Mouse (Mus musculus): Measurements from ENCODE around the gene Slc35b3.

Slc35b3 gene

DNA sequence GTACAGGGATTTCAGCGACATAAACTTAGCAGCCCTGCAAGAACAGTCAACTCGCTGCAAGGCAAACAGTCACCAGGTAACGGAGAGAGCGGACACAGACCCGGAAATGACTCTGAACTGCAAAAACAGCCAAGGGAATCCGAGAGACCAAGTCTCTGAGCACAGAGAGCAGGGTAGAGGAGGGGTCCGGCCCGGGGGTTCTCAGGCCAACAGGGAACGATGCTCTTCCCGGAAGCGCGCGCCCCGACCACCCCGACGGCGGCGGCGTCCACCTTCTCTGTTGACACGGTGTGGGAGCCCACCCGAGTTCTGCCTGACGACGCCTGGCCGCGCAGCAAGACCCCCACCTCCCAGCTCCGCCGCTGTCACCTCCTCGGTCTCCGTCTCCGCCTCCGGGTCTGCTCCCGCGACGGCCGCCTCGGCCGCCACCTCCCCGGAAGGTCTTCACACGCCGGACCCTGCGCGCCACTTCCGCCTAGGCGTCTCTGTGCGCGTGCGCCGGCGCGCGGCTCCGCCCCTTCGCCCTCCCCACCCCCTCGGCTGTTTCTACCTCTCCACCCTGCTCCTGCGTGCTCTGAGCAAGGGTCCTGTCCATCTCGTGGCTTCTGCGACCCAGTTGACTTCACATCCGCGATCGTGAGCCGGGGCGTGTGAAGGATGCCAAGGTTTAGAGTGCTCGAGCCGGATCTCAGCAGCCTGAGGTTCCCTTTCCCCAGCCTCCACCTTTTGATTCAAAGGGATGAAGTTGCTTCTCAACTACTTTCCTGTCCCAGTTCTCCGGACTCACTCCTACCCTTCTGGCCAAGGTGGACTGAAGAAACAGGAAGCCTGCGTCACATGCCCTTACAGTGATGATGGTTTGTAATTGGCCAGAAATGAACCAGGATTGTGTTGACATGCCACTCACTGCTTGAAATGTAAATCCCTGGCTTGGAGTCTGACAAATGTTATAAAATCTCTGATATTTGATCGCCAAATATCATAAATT lies at the start of gene Slc35b3:
Slc35b3 (minus strand) TSS at position 813 of the 988 bp plus-strand sequence.
- peak; percentile 69 for DNase-seq (ENCODE audit: low spot score)

DNA sequence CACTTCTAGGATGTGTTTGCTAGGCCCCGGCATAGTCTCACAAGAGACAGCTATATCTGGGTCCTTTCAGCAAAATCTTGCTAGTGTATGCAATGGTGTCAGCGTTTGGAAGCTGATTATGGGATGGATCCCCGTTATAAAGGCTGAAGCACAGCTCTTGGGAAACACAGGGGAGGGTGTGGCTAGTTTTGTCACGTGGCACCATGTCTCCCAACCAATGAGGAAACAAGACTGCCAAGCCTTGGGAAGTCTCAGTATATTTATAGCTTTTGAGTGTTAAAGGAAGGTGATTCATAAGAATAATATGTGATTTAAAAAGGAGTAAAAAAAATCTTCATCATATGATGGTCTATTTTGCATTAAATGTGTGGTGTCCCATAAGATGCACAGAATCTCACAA lies 49.6 kb upstream of the Slc35b3 start:
- DNase-seq (ENCODE audit: low spot score) = no peak

DNA sequence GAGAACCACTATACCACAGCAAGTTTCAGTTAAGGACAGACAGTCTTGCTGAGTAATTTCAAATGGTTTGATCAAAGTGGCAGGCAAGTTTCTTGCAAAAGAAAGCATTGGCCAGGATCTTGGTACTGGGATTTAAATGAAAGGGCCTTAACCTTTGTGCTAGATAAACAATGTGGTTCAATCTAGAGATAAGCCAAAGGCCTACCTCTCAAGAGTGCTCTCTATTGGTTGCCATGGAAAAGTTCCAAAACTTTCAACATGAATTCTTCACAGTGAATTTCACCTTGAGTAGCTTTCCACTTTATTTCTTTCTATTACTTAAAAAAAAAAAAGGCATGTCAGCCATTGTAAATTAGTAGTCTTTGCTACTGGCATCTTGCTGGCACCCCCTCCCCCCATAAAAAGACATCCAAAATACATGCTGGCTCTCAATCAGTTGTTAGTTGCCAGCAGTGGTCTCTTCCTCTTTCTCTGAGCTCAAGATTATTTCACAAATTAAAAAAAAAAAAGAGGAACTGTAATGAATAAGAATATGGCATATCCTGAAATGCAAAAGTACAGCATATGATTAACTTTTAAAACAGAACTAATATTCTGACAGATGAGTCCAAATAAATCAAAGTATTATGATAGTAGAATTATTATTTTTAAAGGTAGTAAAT lies 42.6 kb upstream of the Slc35b3 start:
- no peak for DNase-seq (ENCODE audit: low spot score)

- no peak for DNase-seq (ENCODE audit: low spot score)
These were observed 41.7 kb upstream of the Slc35b3 start for GRCm38 (mm10) chr13:39002424-39002823.

DNA sequence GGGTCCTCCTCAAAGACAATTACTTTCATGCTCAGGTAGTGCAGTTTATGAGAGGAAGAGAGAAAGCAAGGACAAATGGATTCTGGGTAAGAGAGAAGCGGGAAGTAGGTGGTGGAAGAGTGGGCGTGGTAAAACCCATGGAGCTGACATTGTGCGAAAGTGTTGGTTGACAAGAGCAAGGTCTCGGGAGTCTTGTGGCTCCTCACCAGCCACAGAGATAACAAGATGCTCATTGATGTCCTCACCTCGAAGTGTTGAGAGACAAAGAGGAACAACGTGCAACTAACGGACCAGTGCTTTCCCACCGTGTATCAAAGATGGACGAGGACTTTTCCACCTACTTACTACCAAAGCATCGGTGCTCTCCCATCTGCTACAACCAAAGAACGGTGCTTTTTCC lies 40.8 kb upstream of the Slc35b3 start:
- no peak for DNase-seq (ENCODE audit: low spot score)

DNA sequence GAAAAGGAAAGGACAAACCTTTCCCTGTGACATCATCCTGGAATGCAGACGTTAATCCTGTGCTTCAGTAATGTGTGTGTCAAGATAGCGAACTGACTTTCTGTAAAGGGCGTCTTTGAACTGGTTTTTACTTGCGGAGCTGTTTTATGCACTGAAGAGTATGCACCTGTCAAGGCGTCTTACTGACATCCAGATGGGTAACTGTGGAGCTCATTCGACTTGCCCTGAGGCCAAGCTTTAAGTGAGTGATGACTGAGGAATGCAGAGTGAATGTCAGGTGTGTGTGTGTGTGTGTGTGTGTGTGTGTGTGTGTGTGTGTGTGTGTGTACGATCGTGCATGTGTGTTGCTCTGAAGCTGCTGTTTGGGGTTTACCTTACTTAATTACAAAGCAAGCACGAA lies 38.3 kb upstream of the Slc35b3 start:
- DNase-seq (ENCODE audit: low spot score) = no peak

DNA sequence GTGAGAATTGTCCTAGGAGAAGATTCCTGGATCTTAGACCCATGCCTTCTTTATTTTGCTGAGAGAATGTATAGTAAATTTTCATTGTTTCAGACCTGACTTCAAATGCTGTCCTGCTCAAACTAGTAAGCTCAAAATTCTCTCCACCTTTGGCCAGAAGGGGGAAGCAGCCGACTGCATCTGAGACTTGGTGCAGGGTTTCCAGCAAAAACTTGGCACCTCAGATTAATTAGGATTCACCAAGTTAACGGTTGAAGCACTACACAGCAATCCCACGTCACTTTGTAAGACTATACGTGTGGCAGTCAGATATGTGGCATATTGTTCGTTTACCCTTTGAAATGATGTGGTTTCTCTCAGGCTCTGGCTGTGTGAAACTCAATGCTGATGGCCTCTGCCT lies 31.9 kb upstream of the Slc35b3 start:
- no peak for DNase-seq (ENCODE audit: low spot score)

- DNase-seq (ENCODE audit: low spot score) = no peak
These were observed 23.1 kb upstream of the Slc35b3 start for GRCm38 (mm10) chr13:38983751-38984150.

- DNase-seq (ENCODE audit: low spot score) = no peak
These were observed 20.2 kb upstream of the Slc35b3 start for GRCm38 (mm10) chr13:38980900-38981299.

DNA sequence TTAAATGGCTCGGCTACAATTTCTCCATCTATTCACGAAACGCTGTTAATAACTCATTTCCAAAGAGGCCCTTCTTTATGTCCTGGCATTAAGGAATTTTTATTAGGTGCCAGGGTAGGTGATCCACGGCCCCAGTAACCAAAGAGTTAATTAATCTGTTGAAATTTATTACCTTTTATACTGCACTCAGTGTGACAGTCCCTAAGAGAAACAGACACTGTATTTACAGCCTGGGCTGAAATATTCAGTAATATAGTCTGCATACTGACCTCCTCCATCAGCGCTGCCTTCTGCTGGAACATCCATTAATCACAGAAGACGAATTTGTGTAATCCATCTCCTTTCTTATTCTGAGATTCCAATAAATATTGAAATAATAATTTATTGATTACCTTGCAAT lies 16.3 kb upstream of the Slc35b3 start:
- DNase-seq (ENCODE audit: low spot score) = no peak

GRCm38 (mm10) chr13:38975853-38976252 lies 15.2 kb upstream of the Slc35b3 start:
- DNase-seq (ENCODE audit: low spot score) = no peak

- DNase-seq (ENCODE audit: low spot score) = no peak
These were observed 11.9 kb upstream of the Slc35b3 start for GRCm38 (mm10) chr13:38972602-38973001.

GRCm38 (mm10) chr13:38971047-38971446 lies 10.4 kb upstream of the Slc35b3 start:
- DNase-seq (ENCODE audit: low spot score) = no peak

- no peak for DNase-seq (ENCODE audit: low spot score)
These were observed 6.8 kb upstream of the Slc35b3 start for GRCm38 (mm10) chr13:38967518-38967917.

DNA sequence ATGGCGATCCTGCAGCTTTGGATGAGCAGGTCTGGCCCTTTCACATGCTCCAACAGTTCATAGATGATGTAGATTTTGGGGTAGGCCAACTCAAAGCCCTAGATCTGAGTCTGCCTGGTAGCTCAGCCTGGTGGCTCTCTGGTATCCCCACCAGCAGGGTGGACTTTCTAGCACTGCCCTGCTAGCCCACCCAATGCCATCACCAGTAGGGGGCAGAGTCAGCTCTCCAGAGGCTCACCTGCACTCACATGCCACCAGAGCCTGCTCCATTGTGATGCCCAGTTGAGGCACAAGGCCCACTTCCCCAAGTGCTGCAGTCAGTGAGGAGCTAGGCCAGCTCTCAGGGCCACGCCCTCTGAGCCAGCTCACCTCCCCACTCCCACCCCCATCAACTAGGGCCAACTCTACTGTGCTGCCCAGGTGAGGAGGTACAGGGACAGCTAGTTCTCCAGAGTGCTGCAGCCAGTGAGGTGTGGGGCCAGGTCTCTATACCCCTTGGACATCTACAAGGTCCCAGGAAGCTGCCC lies 6.3 kb upstream of the Slc35b3 start:
- no peak for DNase-seq (ENCODE audit: low spot score)

DNA sequence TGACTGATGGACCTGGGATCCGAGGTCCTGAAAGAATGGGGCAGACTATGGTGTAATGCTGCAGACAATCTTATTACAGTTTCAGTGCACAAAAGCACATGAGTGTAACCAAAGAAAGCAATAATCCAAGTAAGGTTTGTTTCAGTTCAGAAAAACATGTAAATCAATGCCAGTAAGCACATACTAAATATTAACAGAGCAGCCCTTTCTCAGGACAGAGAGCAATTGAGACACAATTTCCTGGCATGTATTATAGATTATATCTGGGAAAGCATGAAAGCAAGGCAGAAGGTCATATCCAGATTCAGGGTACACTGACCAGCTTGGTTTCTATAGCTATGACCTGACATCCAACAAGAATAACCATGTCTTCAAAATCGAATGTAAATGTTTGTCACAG lies 2.1 kb upstream of the Slc35b3 start:
- no peak for DNase-seq (ENCODE audit: low spot score)

GRCm38 (mm10) chr13:38958037-38958436 lies 2.6 kb downstream of the Slc35b3 start:
- DNase-seq (ENCODE audit: low spot score) = no peak

DNA sequence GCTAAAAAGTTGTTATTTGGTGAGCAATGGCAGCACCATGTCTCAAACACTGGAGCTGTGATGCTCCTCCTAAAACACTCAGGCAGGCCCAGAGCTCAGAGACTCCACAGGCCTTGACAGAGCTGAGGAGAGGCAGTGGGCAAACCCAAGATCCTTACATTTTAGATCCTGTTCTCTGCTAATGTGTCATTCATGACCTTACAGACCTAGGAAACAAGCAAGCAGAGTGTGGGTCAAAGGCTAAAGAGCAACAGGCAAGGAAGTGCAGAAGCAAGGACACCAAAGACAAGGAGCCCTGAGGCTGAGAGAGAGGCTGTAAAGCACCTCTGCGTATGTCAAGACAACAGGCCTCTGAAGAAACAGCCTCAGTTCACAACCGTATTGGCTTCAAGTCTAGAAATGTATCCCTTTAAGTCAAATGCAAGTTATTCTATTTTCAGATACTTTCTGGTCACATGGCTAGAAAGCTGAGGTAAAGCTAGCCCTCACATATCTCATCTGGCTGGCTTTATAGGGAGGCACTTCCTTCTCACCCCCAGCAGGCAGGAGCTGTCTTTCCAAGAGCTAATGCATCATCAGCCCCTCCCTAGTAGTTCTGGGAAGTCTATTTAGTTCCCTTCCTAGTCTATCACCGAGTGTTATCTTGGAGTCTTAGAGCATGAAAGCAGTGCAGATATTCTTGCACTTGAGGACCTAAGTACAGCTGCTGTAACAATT lies 14.2 kb downstream of the Slc35b3 start:
- no peak for DNase-seq (ENCODE audit: low spot score)

- no peak for DNase-seq (ENCODE audit: low spot score)
These were observed 14.9 kb downstream of the Slc35b3 start for GRCm38 (mm10) chr13:38945767-38946166.

- no peak for DNase-seq (ENCODE audit: low spot score)
These were observed 15.7 kb downstream of the Slc35b3 start for GRCm38 (mm10) chr13:38944951-38945350.

- DNase-seq (ENCODE audit: low spot score) = no peak
These were observed 18.9 kb downstream of the Slc35b3 start for GRCm38 (mm10) chr13:38941786-38942185.

DNA sequence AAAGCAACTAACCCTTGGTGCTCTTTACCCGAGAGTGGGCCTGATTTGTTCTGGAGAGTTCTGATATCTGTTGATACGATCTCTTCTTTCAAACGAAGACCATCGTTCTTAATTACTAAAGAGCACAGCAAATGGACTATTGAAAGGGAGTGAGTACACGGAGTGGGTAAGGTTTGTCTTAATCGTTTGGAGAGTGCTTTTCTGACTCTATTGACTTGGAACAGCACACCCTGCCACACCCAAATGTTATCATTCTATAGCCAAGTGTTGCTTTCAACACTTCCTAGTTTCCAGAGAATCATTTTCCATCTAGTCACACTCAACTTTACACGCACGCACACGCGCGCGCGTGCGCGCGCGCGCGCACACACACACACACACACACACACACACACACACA lies 19.4 kb downstream of the Slc35b3 start:
- no peak for DNase-seq (ENCODE audit: low spot score)
